Mouse (Mus musculus) mouse embryonic stem cell (cell line): ENCODE results near the gene Agtrap.

Experiments used
- in situ Hi-C, 2 experiments: fragments of 300-500 bp; cut with MboI; formaldehyde crosslinking; loops; 1 replicate in 1 of 2; 3 replicates in 1 of 2; pipeline ENCODE4 v1.14.3; 2019 to 2020; ENCODE audit warnings: low sequenced_read_pairs in 2 of 2, low pct_unique_long_range_greater_than_20kb in 1 of 2, mixed read lengths in 1 of 2; ENCODE audit not compliant: unreplicated experiment in 1 of 2

The Agtrap gene

GRCm38 (mm10) chr4:148038600-148039253 is 49.1 kb downstream of the Agtrap start, which contains the start of the genes Clcn6 and Mthfr:
TSS of gene Clcn6 (minus strand) at chr4:148038821.
TSS of gene Mthfr (plus strand) at chr4:148039077.
- in situ Hi-C loops, result loop anchor here in 1 of 2 experiments (25.0 kb wide), 1 partner anchor 549 kb away; the partner anchor contains the start of gene Srm

- in situ Hi-C loops, result loop anchor here in 1 of 2 experiments (25.0 kb wide), 1 partner anchor 549 kb away; the partner anchor contains the start of gene Srm
Observed at GRCm38 (mm10) chr4:148038079-148038599, 49.7 kb downstream of the Agtrap start.

- in situ Hi-C loops, result loop anchor here in 1 of 2 experiments (25.0 kb wide), 1 partner anchor 552 kb away; the partner anchor contains the start of gene Srm
Observed at GRCm38 (mm10) chr4:148035440-148035839, 52.4 kb downstream of the Agtrap start.

GRCm38 (mm10) chr4:148033858-148034410 is 53.9 kb downstream of the Agtrap start:
- in situ Hi-C loops, result loop anchor here in 1 of 2 experiments (25.0 kb wide), 1 partner anchor 553 kb away; the partner anchor contains the start of gene Srm

GRCm38 (mm10) chr4:148030506-148030905 is 57.3 kb downstream of the Agtrap start:
- in situ Hi-C loops, result loop anchor here in 1 of 2 experiments (25.0 kb wide), 1 partner anchor 557 kb away; the partner anchor contains the start of gene Srm

GRCm38 (mm10) chr4:148029297-148029696 is 58.5 kb downstream of the Agtrap start:
- in situ Hi-C loops, result loop anchor here in 1 of 2 experiments (25.0 kb wide), 1 partner anchor 558 kb away; the partner anchor contains the start of gene Srm
